Mouse (Mus musculus) frontal cortex, postnatal 14 days (tissue): ENCODE data around the gene Aspdh.

Experiments used
- DNase-seq, 2 experiments: peaks; one replicate each; pipeline ENCODE4 v3.0.0; 2022; ENCODE audit warnings: low spot score in 2 of 2

The Aspdh gene

DNA sequence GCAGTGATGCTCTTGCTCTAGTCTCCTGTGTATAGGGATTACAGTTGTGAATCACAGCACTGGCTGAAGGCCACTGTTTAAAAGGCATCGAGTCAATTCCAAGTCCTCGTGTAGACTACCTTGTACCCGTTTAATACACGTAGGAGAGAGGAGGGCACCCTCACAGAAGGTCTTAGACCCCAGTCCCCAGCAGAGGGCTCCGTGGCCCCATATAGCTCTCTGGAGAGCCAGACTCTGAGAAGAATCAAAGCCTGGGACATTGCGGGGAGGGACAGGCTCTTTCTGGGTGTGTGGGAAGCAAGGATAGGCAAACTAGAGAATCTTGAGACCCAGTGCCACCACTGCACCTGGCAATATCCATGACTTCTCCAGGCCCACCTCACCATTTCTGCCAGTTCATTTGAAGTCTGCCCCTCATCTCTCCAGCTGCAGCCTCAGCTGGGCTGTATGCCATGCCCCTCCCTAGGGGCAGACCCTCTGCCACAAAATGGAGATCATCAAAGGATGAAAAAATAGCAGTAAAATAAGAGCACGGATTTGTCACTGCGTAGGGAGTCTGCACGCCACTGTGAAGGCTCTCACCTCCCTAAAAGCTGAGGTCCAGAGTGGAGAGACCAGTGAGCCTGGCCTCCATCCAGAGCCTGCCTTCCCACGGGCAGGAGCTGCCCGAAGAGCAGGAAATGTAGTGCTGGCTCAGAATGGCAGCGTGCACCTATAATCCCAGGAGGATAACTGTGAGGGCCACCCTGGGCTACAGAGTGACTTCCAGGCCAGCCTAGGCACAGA lies 18.9 kb upstream of the Aspdh start:
- DNase-seq: no peak

GRCm38 (mm10) chr7:44453256-44453655 lies 11.9 kb upstream of the Aspdh start:
- DNase-seq: no peak

- DNase-seq: no peak
Observed at GRCm38 (mm10) chr7:44456302-44456701, 8.9 kb upstream of the Aspdh start.

DNA sequence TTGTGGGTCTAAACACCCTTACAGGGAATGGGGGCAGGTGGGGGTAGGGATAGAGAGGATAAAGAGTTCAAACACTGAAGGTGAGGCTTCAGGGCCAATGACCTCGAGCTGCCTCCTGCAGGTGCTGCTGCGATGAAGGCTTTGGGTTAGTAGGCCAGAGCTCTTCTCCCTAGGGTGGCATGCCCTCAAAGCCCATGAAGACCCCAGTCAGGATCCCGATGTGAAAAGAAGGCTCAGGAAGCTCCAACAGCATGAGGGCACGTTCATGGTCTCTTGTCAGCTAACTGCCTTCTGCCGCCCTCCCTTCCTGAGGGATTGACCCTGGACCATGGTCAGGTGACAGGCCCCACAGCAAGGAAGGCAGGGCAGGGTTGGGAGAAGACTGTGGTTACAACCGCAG lies 5.1 kb upstream of the Aspdh start:
- peak in 1 of 2 experiments; percentile 3 for DNase-seq

- peak in 1 of 2 experiments; percentile 16 for DNase-seq
Observed at GRCm38 (mm10) chr7:44460767-44461502, 4.3 kb upstream of the Aspdh start.

DNA sequence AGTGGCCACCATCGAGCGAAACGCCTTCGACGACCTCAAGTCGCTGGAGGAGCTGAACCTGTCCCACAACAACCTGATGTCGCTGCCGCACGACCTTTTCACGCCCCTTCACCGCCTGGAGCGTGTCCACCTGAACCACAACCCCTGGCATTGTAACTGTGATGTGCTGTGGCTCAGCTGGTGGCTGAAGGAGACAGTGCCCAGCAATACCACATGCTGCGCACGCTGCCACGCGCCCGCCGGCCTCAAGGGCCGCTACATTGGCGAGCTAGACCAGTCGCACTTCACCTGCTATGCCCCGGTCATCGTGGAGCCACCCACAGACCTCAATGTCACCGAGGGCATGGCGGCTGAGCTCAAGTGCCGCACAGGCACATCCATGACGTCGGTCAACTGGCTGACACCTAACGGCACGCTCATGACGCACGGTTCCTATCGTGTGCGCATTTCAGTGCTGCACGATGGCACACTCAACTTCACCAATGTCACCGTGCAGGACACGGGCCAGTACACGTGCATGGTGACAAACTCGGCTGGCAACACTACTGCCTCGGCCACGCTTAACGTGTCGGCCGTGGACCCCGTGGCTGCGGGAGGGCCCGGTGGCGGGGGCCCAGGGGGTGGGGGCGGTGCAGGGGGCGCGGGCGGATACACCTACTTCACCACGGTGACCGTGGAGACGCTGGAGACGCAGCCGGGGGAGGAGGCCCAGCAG lies 3.5 kb upstream of the Aspdh start:
- peak in 1 of 2 experiments; percentile 10 for DNase-seq

- DNase-seq: peak; percentile 15 to 29
Observed at GRCm38 (mm10) chr7:44462218-44463055, 2.8 kb upstream of the Aspdh start.

- no peak for DNase-seq
Observed at GRCm38 (mm10) chr7:44463056-44463425, 2.1 kb upstream of the Aspdh start.

DNA sequence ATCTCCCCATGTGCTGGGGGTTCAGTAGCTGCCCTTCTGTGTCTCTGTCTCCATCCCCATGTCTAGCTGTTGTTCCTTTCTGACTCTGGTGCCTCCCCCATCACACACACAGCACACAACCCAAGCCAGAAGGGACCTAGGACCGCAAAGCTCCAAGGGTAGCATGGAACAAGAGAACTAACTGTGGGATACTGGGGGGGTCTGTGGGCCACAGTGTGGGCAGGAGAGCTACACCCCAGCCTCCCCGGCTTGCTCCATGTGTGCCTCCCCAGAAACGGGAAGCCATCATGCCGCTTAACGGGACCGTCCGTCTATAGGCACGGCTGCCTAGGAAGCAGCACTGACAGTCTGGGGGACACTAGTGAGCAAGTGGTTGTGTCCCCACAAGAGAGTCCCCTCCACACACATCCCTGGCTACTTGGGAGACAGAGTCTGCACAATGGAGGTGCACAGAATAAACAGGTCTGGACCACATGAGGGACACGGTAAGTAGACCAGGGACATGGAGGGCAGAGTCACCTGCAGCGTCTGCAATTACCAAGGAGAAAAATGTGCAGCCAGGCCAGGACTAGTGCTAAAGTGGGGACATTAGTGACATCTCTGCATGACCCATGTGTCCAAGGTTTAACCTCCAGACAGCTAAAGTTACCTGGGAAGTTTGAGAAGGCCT lies 1.5 kb upstream of the Aspdh start:
- peak; percentile 12 to 21 for DNase-seq

- peak; percentile 74 to 82 for DNase-seq
Observed at GRCm38 (mm10) chr7:44464511-44464910, 680 bp upstream of the Aspdh start.

GRCm38 (mm10) chr7:44466006-44466887 lies 1.1 kb downstream of the Aspdh start:
- peak; percentile 10 to 35 for DNase-seq

GRCm38 (mm10) chr7:44466888-44467311 lies 1.7 kb downstream of the Aspdh start:
- peak in 1 of 2 experiments; percentile 39 for DNase-seq

GRCm38 (mm10) chr7:44467811-44468411 lies 2.7 kb downstream of the Aspdh start, which contains the start of gene Josd2:
Gene Josd2, plus strand, starts transcription at chr7:44467980.
- peak; percentile 92 to 96 for DNase-seq

DNA sequence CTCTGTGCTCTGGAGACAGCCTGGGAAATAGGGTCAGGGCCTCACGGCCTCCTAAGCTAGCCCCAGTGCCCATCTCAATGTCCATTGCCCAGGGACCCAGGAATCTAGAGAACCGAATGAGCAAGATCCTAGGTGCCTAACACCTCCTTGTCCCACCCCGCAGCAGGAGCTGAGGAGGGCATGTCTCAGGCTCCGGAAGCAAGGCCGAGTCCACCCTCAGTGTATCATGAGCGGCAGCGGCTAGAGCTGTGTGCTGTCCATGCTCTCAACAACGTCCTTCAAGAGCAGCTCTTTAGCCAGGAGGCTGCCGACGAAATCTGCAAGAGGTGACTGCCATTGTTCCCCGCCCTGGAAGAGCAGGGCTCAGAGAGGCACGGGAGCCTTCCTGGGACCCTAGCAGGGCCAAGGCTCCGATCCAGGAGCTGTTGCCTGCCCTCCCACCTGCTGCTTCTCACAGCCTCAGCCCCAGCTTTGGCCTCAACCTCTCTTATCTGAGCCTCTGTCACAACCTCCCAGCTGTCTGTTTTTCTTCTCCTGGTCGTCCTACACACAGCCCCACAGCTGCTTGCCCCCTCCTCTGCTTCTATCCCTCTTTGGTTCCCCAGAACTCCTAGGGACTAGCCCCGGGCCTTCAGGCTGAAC lies 3.6 kb downstream of the Aspdh start:
- peak in 1 of 2 experiments; percentile 34 for DNase-seq

DNA sequence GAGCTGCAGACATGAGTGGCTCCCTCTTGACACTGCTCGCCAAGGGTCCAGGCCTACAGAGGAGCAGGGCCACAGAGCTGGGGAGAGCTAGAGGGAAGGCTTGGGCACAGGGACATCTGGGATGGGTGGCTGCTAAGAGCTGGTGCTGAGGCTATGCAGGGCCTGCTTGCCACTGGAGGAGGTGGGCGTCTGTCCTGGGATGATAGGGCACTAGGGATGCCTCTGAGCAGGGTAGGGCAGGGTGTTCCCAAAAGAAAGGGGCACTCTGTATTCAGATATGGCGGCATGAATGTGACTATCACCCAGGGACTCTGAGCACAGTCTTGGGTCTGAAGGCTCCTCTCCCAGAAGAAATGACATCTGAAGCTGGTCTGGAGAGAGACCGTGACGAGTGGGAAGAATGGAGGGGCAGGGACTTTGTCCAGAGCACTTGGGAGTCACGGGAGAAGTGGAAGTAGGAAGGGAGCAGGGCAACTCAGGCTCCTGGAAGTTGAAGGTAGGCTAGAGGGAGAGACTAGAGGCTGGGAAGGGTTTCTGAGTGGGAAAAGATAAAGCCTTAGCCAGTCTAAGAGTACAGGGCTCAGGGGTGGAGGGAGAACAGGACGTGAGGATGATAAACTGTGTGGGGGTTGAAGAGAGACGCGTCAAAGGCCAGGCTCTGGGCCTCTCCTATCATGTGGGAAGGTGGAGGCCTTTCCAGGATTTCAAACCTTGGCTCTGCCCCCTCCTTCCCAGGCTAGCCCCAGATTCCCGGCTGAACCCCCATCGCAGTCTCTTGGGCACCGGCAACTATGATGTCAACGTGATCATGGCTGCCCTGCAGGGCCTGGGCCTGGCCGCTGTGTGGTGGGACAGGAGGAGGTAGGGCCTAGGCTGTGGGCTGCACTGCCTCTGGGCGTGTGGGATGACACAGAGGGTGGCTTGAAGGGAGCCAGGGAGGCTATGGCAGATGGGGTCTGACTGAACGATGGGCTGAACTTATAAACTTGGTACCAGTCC lies 4.8 kb downstream of the Aspdh start:
- peak in 1 of 2 experiments; percentile 9 for DNase-seq

DNA sequence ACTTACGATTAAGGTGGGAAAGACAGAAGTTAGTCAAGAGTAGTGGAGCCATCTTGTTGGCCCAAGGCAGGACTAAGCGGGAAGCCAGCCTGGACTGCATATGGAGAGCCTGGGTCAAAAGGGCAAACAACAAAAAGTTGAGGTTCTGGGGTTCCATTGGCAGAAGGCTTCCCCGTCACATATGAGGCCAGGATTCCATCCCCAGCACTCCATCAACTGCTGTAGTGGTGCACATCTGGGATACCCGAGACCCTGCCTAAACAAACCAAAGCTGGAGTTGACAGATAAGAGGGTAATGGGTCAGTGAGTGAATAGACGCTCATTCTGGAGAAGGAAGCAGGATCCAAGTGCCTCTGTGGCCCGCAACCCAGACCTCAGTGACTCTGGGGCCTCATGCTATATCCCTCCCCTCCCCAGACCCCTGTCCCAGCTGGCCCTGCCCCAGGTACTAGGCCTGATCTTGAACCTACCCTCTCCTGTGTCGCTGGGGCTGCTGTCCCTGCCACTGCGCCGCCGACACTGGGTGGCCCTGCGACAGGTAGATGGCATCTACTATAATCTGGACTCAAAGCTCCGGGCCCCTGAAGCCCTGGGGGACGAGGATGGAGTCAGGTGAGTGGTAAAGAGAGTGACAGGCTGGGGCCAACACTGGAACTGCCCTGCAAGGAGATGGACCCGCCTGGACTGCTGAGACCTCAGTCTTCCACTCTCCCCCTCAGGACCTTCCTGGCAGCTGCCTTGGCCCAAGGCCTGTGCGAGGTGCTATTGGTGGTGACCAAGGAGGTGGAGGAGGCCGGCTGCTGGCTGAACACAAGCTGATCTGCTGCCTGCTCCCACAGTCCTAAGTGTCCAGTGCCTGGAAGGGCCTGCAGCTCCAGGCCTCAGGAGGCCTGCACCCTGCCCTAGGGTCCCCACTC lies 5.8 kb downstream of the Aspdh start:
- DNase-seq: peak in 1 of 2 experiments; percentile 11
